Mouse (Mus musculus) frontal cortex, postnatal 25 days (tissue): ENCODE data around the gene Fxyd7.

Experiments
- DNase-seq, 2 experiments: peaks; one replicate each; pipeline ENCODE4 v3.0.0; 2022; ENCODE audit warnings: low spot score in 2 of 2

Fxyd7 gene

GRCm38 (mm10) chr7:31051321-31052021, at the start of gene Fxyd7:
TSS of gene Fxyd7 (minus strand) at chr7:31051467.
- DNase-seq = no peak

DNA sequence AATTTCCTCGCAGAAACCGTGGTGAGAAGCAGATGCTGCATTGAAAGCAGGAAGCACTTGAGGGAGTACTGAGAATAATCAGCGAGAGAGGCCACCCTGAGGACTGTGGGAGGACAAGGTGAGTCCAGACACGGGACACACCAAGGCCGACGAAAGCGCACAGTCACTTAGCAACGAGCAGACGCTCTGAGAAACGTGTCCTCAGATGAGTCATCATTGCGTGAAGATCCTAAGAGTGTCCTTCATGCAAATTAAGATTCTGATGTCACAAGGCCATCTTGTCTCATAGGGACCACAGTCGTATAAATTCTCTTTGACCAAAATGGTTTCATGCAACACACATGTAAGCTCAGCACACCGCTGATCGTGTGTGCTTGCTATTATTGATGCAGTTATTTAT, 49.5 kb upstream of the Fxyd7 start:
- no peak for DNase-seq

- DNase-seq = no peak
Measured at GRCm38 (mm10) chr7:31099612-31099982, 48.3 kb upstream of the Fxyd7 start.

GRCm38 (mm10) chr7:31098697-31099611, 47.7 kb upstream of the Fxyd7 start:
- no peak for DNase-seq

GRCm38 (mm10) chr7:31097583-31098248, 46.4 kb upstream of the Fxyd7 start:
- DNase-seq = peak; percentile 87 to 93

- DNase-seq = no peak
Measured at GRCm38 (mm10) chr7:31096892-31097564, 45.8 kb upstream of the Fxyd7 start.

DNA sequence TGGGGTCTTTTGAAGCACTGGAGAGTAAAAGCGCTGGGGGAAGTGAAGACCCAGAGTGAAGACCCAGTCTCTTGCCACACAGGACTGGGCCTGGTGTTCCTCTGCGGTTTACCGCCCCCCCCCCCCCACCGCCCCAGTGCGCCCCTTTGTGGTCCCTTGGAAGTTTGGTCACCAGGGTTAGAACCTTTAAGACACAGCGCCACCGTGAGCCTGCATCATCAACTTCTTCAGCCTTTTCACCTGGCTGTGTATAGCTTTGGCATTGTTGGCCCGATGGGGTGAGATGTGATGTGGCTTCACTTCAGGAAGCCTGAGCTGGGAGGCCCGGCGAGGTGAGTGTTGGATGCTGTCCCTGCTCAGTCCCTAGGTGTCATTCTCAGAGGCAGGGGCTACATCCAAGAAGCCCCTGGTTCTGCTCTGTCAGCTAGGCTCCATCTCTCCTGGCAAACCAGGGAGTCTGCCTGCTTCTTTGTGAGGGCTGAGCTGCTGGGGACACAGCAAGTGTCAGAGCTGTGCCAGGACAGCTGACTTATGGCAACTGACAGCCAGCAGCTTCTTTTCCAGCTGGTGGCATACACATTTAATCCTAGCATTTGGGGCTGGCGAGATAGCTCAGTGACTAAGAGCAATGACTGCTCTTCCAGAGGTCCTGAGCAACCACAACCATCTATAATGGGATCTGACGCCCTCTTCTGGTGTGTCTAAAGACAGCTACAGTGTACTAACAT, 43.7 kb upstream of the Fxyd7 start:
- no peak for DNase-seq

DNA sequence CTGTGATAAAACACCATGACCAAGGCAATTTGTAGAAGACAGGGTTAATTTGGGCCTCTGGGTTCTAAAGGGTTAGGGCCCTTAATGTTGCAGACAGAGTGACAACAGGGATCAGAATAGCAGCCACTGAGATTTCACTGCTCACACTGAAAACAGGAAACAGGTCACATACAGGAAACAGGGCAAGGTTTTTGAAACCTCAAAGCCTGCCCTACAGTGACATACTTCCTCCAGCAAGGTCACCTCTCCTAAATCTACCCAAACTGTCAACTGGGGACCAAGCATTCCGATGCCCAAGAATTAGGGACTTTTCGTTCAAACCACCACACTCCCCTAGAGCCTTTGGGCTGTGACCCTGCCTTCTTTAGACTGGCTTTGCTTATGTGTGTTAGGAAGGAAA, 38.5 kb upstream of the Fxyd7 start:
- DNase-seq = no peak

GRCm38 (mm10) chr7:31088206-31088605, 36.9 kb upstream of the Fxyd7 start:
- DNase-seq = no peak

DNA sequence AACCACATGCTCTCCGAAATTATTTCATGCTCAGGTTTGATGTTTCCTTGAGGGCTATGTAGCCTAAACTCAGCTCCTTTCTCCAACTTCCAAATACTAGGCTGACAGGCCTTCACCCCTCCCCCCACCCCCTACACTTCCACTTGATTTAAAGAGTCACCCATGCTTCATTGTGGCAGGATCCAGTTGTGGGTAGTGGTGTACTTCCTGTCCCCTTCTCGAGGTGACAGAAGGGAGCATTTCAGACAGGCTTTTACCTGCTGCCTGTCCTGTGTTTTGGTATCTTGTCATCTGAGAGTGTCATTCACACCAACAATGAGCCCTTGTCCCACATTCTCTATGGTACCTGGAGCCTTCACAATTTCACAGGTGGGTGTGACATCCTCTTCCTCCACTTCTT, 36.0 kb upstream of the Fxyd7 start:
- DNase-seq = no peak

DNA sequence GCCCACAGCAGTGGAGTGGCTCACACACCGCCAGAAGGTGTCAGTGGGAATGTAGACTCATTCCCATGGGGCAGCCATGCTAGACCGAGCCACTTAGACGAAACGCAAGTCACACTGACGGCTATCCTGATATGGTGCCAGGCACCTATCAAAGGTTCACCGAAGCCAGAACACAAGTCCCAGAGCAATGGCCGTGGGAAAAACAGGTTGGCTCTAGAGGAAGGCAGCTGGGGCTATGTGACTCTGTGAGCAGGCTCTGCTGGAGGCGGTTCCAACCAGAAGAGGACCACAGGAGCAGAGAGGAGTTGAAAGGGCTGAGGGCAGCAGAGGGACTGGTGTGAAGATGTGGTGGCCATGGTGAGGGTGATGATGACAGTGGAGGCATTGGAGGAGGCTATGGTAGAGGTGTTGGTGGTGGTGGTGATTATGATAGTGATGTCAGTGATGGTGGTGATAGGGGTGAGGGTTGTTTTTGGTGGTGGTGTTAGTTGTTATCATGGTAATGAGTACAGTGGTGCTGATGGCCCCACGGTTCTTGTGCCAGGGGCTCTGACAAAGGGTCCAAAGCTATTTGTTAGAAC, 35.0 kb upstream of the Fxyd7 start:
- DNase-seq = no peak

DNA sequence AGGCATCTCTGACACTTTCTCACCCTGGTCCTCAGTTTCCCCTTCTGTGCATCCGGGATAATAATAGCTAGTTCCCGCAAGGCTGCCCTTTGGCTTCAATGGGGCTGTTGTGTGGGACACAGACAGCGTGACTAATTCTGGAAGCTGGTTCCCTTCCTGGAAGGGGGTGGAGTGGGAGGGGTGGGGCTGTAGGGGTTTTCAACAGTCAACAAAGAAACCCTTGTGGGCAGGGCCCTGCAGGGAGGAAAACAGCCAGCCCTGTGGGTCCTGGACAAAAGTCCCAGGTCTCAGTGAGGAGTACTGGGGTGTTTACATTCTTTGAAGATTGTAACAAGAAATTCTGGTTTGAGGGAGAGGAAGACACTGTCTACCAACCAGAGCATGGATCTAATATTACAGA, 33.9 kb upstream of the Fxyd7 start:
- DNase-seq = no peak

- DNase-seq = no peak
Measured at GRCm38 (mm10) chr7:31084140-31084539, 32.9 kb upstream of the Fxyd7 start.

GRCm38 (mm10) chr7:31082831-31083588, 31.7 kb upstream of the Fxyd7 start:
- no peak for DNase-seq

DNA sequence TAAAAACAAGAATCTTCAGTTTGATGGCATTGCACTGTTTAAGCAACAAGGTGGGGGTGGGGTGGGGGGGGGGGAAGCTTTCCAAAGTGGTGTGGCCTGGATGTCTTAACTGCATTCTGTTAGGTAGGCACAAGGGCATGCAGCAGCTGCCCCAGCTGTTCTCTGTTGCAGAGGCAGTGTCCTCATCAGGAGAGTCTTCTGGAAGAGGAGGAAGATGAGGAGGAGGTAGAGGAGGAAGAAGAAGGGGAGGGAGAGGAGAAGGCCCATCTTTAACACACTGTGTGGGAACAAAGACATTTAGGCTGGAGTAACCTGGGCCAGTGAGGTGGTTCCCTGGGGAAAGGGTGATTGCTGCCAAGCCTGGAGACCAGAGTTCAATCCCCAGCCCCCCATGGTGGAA, 30.8 kb upstream of the Fxyd7 start:
- DNase-seq = no peak

GRCm38 (mm10) chr7:31081106-31081505, 29.8 kb upstream of the Fxyd7 start:
- DNase-seq = no peak

GRCm38 (mm10) chr7:31080611-31081010, 29.3 kb upstream of the Fxyd7 start:
- DNase-seq = no peak

- DNase-seq = no peak
Measured at GRCm38 (mm10) chr7:31079670-31080069, 28.4 kb upstream of the Fxyd7 start.

- DNase-seq = peak in 1 of 2 experiments; percentile 55
Measured at GRCm38 (mm10) chr7:31077885-31078445, 26.7 kb upstream of the Fxyd7 start.

- no peak for DNase-seq
Measured at GRCm38 (mm10) chr7:31077470-31077869, 26.2 kb upstream of the Fxyd7 start.
